Mouse (Mus musculus) bone marrow macrophage, adult 2 months (primary cell): ENCODE results near the gene Fuca1.

Experiments
- CTCF ChIP-seq: IDR thresholded peaks from 2 replicates; pipeline ENCODE4 v1.5.1; 2012; ENCODE audit warnings: low read depth, mild to moderate bottlenecking, low read length, moderate library complexity
- POLR2A ChIP-seq: IDR thresholded peaks from 2 replicates; pipeline ENCODE4 v1.6.1; 2012; ENCODE audit warnings: mild to moderate bottlenecking, low read depth, low read length, borderline replicate concordance

DNA sequence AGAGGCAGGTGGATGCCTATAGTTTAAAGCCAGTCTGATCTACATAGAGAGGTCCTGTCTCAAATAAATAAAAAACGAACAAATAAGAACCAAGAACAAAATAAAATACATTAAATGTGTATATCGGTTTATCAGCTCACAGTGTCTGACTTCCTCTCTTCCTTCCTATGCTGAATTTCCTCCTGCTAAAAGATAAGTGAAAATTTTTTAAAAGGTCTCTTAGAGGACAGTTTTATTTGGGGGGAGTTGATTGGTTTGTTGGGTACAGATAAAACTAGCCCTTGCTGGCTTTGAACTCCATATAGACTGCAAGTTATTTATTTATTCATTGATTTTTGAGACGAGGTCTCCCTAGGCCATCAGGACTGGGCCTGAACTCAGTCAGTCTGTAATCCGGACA is 7.1 kb upstream of the Fuca1 start:
- TF ChIP-seq POLR2A (no peak), CTCF (no peak)
